Mouse (Mus musculus): ENCODE measurements around the gene Tbx21. TPM values are rescaled to one million over a fixed set of nuclear protein-coding genes. Genes with fewer than 3 reads are reported as not detected.

Tbx21 gene
- polyA plus RNA-seq, 1 experiment from 2014 or later = not detected

GRCm38 (mm10) chr11:97065538-97066295 is 49.4 kb downstream of the Tbx21 start:
- no peak for ATAC-seq (ENCODE audit: low FRiP score, low TSS enrichment)
- 86% methylated on average over 12 of the region's 12 CpGs for WGBS
- no peaks in the 10 kb centered on the region for H3K9me3 ChIP-seq (ENCODE audit: control insufficient read depth, low read length)
- no peak overlapping the region for H3K9ac ChIP-seq (ENCODE audit: low read depth, low read length)
- H3K27ac ChIP-seq (ENCODE audit: low read depth, low read length) = no peak overlapping the region
- no peak overlapping the region for H3K4me3 ChIP-seq (ENCODE audit: low read length)
- H3K4me1 ChIP-seq (ENCODE audit: control insufficient read depth, insufficient read depth, low read length) = no peaks in the 10 kb centered on the region; the same call in 1 of the 2 replicates
- H3K27me3 ChIP-seq (ENCODE audit: control insufficient read depth, insufficient read depth, low read length) = no peaks in the 10 kb centered on the region
- H3K4me2 ChIP-seq (replicated peaks; ENCODE audit: low read depth, low read length) = no peak overlapping the region
- peaks cover 11% of the 10 kb centered on the region; the same call in 1 of the 2 replicates for H3K36me3 ChIP-seq (ENCODE audit: control insufficient read depth, insufficient read depth, low read length)

- WGBS = 76% methylated on average over 3 of the region's 3 CpGs
- Histone ChIP-seq H3K4me3 (ENCODE audit: low read length) (no peak overlapping the region), H3K27me3 (ENCODE audit: control insufficient read depth, insufficient read depth, low read length) (no peaks in the 10 kb centered on the region), H3K4me1 (ENCODE audit: control insufficient read depth, insufficient read depth, low read length) (no peaks in the 10 kb centered on the region; the same call in 1 of the 2 replicates), H3K9me3 (ENCODE audit: control insufficient read depth, low read length) (no peaks in the 10 kb centered on the region), H3K27ac (ENCODE audit: low read depth, low read length) (peak overlapping the region; percentile 60; the same call in 1 of the 2 replicates), H3K9ac (ENCODE audit: low read depth, low read length) (no peak overlapping the region), H3K4me2 (replicated peaks; ENCODE audit: low read depth, low read length) (no peak overlapping the region), H3K36me3 (ENCODE audit: control insufficient read depth, insufficient read depth, low read length) (peaks cover 22% of the 10 kb centered on the region)
- no peak for ATAC-seq (ENCODE audit: low FRiP score, low TSS enrichment)
These were observed 51.2 kb downstream of the Tbx21 start for GRCm38 (mm10) chr11:97063921-97064295.

- H3K9ac ChIP-seq (ENCODE audit: low read depth, low read length) = 0 out of 2 replicates have a peak overlapping the region, but pooled peaks have one; percentile 13
- no peaks in the 10 kb centered on the region; the same call in 1 of the 2 replicates for H3K4me1 ChIP-seq (ENCODE audit: control insufficient read depth, insufficient read depth, low read length)
- H3K36me3 ChIP-seq (ENCODE audit: control insufficient read depth, insufficient read depth, low read length) = peaks cover 22% of the 10 kb centered on the region
- peak overlapping the region; percentile 60; the same call in 1 of the 2 replicates for H3K27ac ChIP-seq (ENCODE audit: low read depth, low read length)
- no peaks in the 10 kb centered on the region for H3K27me3 ChIP-seq (ENCODE audit: control insufficient read depth, insufficient read depth, low read length)
- WGBS = 55% methylated on average over 9 of the region's 9 CpGs
- no peak overlapping the region for H3K4me2 ChIP-seq (replicated peaks; ENCODE audit: low read depth, low read length)
- no peak overlapping the region for H3K4me3 ChIP-seq (ENCODE audit: low read length)
- no peaks in the 10 kb centered on the region for H3K9me3 ChIP-seq (ENCODE audit: control insufficient read depth, low read length)
- no peak for ATAC-seq (ENCODE audit: low FRiP score, low TSS enrichment)
These were observed 51.7 kb downstream of the Tbx21 start for GRCm38 (mm10) chr11:97063274-97063920.

GRCm38 (mm10) chr11:97052219-97052646 is 62.9 kb downstream of the Tbx21 start:
- Histone ChIP-seq H3K9me3 (ENCODE audit: control insufficient read depth, low read length) (no peaks in the 10 kb centered on the region), H3K4me1 (ENCODE audit: control insufficient read depth, insufficient read depth, low read length) (peaks cover 13% of the 10 kb centered on the region), H3K9ac (ENCODE audit: low read depth, low read length) (no peak overlapping the region), H3K4me3 (ENCODE audit: low read length) (no peak overlapping the region), H3K27me3 (ENCODE audit: control insufficient read depth, insufficient read depth, low read length) (no peaks in the 10 kb centered on the region), H3K36me3 (ENCODE audit: control insufficient read depth, insufficient read depth, low read length) (peaks cover 46% of the 10 kb centered on the region), H3K4me2 (replicated peaks; ENCODE audit: low read depth, low read length) (0 out of 2 replicates have a peak overlapping the region, but pooled peaks have one; percentile 15), H3K27ac (ENCODE audit: low read depth, low read length) (no peak overlapping the region)
- no peak for ATAC-seq (ENCODE audit: low FRiP score, low TSS enrichment)
- 23% methylated on average over 11 of the region's 11 CpGs for WGBS

GRCm38 (mm10) chr11:97050944-97051586 is 64.1 kb downstream of the Tbx21 start:
- Histone ChIP-seq H3K27ac (ENCODE audit: low read depth, low read length) (no peak overlapping the region), H3K36me3 (ENCODE audit: control insufficient read depth, insufficient read depth, low read length) (peaks cover 47% of the 10 kb centered on the region), H3K4me2 (replicated peaks; ENCODE audit: low read depth, low read length) (peak overlapping the region; percentile 85), H3K9me3 (ENCODE audit: control insufficient read depth, low read length) (no peaks in the 10 kb centered on the region), H3K4me1 (ENCODE audit: control insufficient read depth, insufficient read depth, low read length) (peaks cover 13% of the 10 kb centered on the region), H3K27me3 (ENCODE audit: control insufficient read depth, insufficient read depth, low read length) (no peaks in the 10 kb centered on the region), H3K4me3 (ENCODE audit: low read length) (peak overlapping the region; percentile 79), H3K9ac (ENCODE audit: low read depth, low read length) (peak overlapping the region; percentile 77)
- WGBS = 28% methylated on average over 13 of the region's 13 CpGs
- no peak for ATAC-seq (ENCODE audit: low FRiP score, low TSS enrichment)

GRCm38 (mm10) chr11:97050216-97050943 is 64.8 kb downstream of the Tbx21 start, which contains the start of gene Osbpl7:
TSS of gene Osbpl7 (plus strand) at chr11:97050628.
- no peaks in the 10 kb centered on the region for H3K9me3 ChIP-seq (ENCODE audit: control insufficient read depth, low read length)
- peaks cover 43% of the 10 kb centered on the region for H3K36me3 ChIP-seq (ENCODE audit: control insufficient read depth, insufficient read depth, low read length)
- H3K9ac ChIP-seq (ENCODE audit: low read depth, low read length) = peak within 1 kb of the TSS; percentile 77
- ATAC-seq (ENCODE audit: low FRiP score, low TSS enrichment) = peak; percentile 78
- H3K4me1 ChIP-seq (ENCODE audit: control insufficient read depth, insufficient read depth, low read length) = peaks cover 13% of the 10 kb centered on the region
- peak within 1 kb of the TSS; percentile 85 for H3K4me2 ChIP-seq (replicated peaks; ENCODE audit: low read depth, low read length)
- no peak within 1 kb of the TSS for H3K27ac ChIP-seq (ENCODE audit: low read depth, low read length)
- H3K27me3 ChIP-seq (ENCODE audit: control insufficient read depth, insufficient read depth, low read length) = no peaks in the 10 kb centered on the region
- H3K4me3 ChIP-seq (ENCODE audit: low read length) = peak within 1 kb of the TSS; percentile 79
- 5% methylated on average over 18 of the region's 18 CpGs for WGBS

- no peak overlapping the region for H3K4me2 ChIP-seq (replicated peaks; ENCODE audit: low read depth, low read length)
- H3K4me1 ChIP-seq (ENCODE audit: control insufficient read depth, insufficient read depth, low read length) = peaks cover 13% of the 10 kb centered on the region
- H3K9ac ChIP-seq (ENCODE audit: low read depth, low read length) = no peak overlapping the region; the same call in 1 of the 2 replicates
- no peak overlapping the region for H3K27ac ChIP-seq (ENCODE audit: low read depth, low read length)
- no peaks in the 10 kb centered on the region for H3K9me3 ChIP-seq (ENCODE audit: control insufficient read depth, low read length)
- peaks cover 44% of the 10 kb centered on the region for H3K36me3 ChIP-seq (ENCODE audit: control insufficient read depth, insufficient read depth, low read length)
- H3K4me3 ChIP-seq (ENCODE audit: low read length) = no peak overlapping the region
- no peaks in the 10 kb centered on the region for H3K27me3 ChIP-seq (ENCODE audit: control insufficient read depth, insufficient read depth, low read length)
- 87% methylated on average over 6 of the region's 6 CpGs for WGBS
- ATAC-seq (ENCODE audit: low FRiP score, low TSS enrichment) = no peak
These were observed 65.5 kb downstream of the Tbx21 start for GRCm38 (mm10) chr11:97049492-97050085.

- 87% methylated on average over 8 of the region's 8 CpGs for WGBS
- peaks cover 37% of the 10 kb centered on the region for H3K36me3 ChIP-seq (ENCODE audit: control insufficient read depth, insufficient read depth, low read length)
- no peak for ATAC-seq (ENCODE audit: low FRiP score, low TSS enrichment)
These were observed 67.0 kb downstream of the Tbx21 start for GRCm38 (mm10) chr11:97048090-97048650.

More at GRCm38 (mm10) chr11:97048090-97048650, 67.0 kb downstream of the Tbx21 start:
- Histone ChIP-seq H3K27ac (ENCODE audit: low read depth, low read length) (no peak overlapping the region), H3K4me2 (replicated peaks; ENCODE audit: low read depth, low read length) (no peak overlapping the region), H3K9me3 (ENCODE audit: control insufficient read depth, low read length) (no peaks in the 10 kb centered on the region), H3K4me1 (ENCODE audit: control insufficient read depth, insufficient read depth, low read length) (peaks cover 13% of the 10 kb centered on the region), H3K4me3 (ENCODE audit: low read length) (no peak overlapping the region), H3K9ac (ENCODE audit: low read depth, low read length) (no peak overlapping the region), H3K27me3 (ENCODE audit: control insufficient read depth, insufficient read depth, low read length) (no peaks in the 10 kb centered on the region)

Data from kidney, embryonic 14.5 days (tissue).